7 mouse cellular contexts compared by ENCODE assay signal in genomic region chr14:121379116-121379826, GRCm38 (mm10). TPM values are rescaled to one million over a fixed set of nuclear protein-coding genes. Genes with fewer than 3 reads are reported as not detected.
DNase-seq lines count a peak whose midpoint lies in the region; ATAC-seq lines count a peak whose summit lies in the region.

No protein-coding gene starts in this region.

- no peaks in the 10 kb centered on the region for H3K36me3 ChIP-seq in embryonic facial prominence, embryonic 11.5 days (replicated peaks; ENCODE audit: control insufficient read depth, insufficient read depth, low read depth, low read length)
- H3K36me3 ChIP-seq in limb, embryonic 11.5 days (ENCODE audit: control insufficient read depth, insufficient read depth, low read length), result no peaks in the 10 kb centered on the region
- H3K36me3 ChIP-seq in midbrain, embryonic 12.5 days, result no peaks in the 10 kb centered on the region

- DNase-seq in adrenal gland, adult 8-10 months, result peak; percentile 67
- peak; percentile 87 for DNase-seq in embryonic facial prominence, embryonic 11.5 days (ENCODE audit: low spot score)
- peak; percentile 87 to 91 for DNase-seq in heart, adult 18-20 months
- DNase-seq in kidney, adult 18-20 months, result peak; percentile 85
- DNase-seq in limb, embryonic 11.5 days (ENCODE audit: low spot score), result peak; percentile 82
- peak; percentile 57 for DNase-seq in skeletal muscle tissue, adult 2 months (ENCODE audit: low read depth, low spot score)

- peak overlapping the region; percentile 78 for H3K4me2 ChIP-seq in embryonic facial prominence, embryonic 11.5 days (ENCODE audit: low read depth, low read length)
- peak overlapping the region; percentile 76 for H3K4me2 ChIP-seq in limb, embryonic 11.5 days (ENCODE audit: low read depth, severe bottlenecking)
- H3K4me2 ChIP-seq in midbrain, embryonic 12.5 days (replicated peaks), result peak overlapping the region; percentile 94

- WGBS in embryonic facial prominence, embryonic 11.5 days, result under 1% methylated on average over 33 of the region's 79 CpGs
- under 1% methylated on average over 52 of the region's 79 CpGs for WGBS in limb, embryonic 11.5 days
- 1% methylated on average over 49 of the region's 79 CpGs for WGBS in midbrain, embryonic 12.5 days

- no peaks in the 10 kb centered on the region for H3K27me3 ChIP-seq in embryonic facial prominence, embryonic 11.5 days (ENCODE audit: control insufficient read depth, insufficient read depth, low read length)
- no peaks in the 10 kb centered on the region for H3K27me3 ChIP-seq in limb, embryonic 11.5 days (ENCODE audit: control insufficient read depth, insufficient read depth, low read length)
- no peaks in the 10 kb centered on the region for H3K27me3 ChIP-seq in midbrain, embryonic 12.5 days

- H3K27ac ChIP-seq in embryonic facial prominence, embryonic 11.5 days (replicated peaks; ENCODE audit: low read depth, low read length), result peak overlapping the region; percentile 80
- H3K27ac ChIP-seq in limb, embryonic 11.5 days (replicated peaks; ENCODE audit: low read depth, low read length), result peak overlapping the region; percentile 89
- H3K27ac ChIP-seq in midbrain, embryonic 12.5 days (replicated peaks), result peak overlapping the region; percentile 86

- H3K4me3 ChIP-seq in embryonic facial prominence, embryonic 11.5 days (ENCODE audit: low read depth, low read length), result peak overlapping the region; percentile 97
- peak overlapping the region; percentile 94 for H3K4me3 ChIP-seq in limb, embryonic 11.5 days (ENCODE audit: low read depth, low read length)
- H3K4me3 ChIP-seq in midbrain, embryonic 12.5 days, result peak overlapping the region; percentile 96

- peak overlapping the region; percentile 95 for H3K9ac ChIP-seq in embryonic facial prominence, embryonic 11.5 days (replicated peaks; ENCODE audit: low read length)
- peak overlapping the region; percentile 93 for H3K9ac ChIP-seq in limb, embryonic 11.5 days (ENCODE audit: low read length)
- H3K9ac ChIP-seq in midbrain, embryonic 12.5 days (replicated peaks), result peak overlapping the region; percentile 93

- no peaks in the 10 kb centered on the region for H3K9me3 ChIP-seq in embryonic facial prominence, embryonic 11.5 days (replicated peaks; ENCODE audit: control insufficient read depth, low read length)
- no peaks in the 10 kb centered on the region for H3K9me3 ChIP-seq in limb, embryonic 11.5 days (ENCODE audit: control insufficient read depth, low read length)
- H3K9me3 ChIP-seq in midbrain, embryonic 12.5 days, result no peaks in the 10 kb centered on the region

- no peaks in the 10 kb centered on the region for H3K4me1 ChIP-seq in embryonic facial prominence, embryonic 11.5 days (ENCODE audit: control insufficient read depth, insufficient read depth, low read length)
- H3K4me1 ChIP-seq in limb, embryonic 11.5 days (ENCODE audit: control insufficient read depth, insufficient read depth, low read length), result peaks cover 4% of the 10 kb centered on the region
- peaks cover 29% of the 10 kb centered on the region for H3K4me1 ChIP-seq in midbrain, embryonic 12.5 days

- ATAC-seq in embryonic facial prominence, embryonic 11.5 days (replicated peaks; ENCODE audit: insufficient number of reproducible peaks, low FRiP score, low TSS enrichment, low read depth), result peak; percentile 90
- ATAC-seq in limb, embryonic 11.5 days (ENCODE audit: insufficient number of reproducible peaks, low FRiP score, low TSS enrichment, low read depth), result peak; percentile 90
- peak; percentile 91 for ATAC-seq in midbrain, embryonic 12.5 days (ENCODE audit: low FRiP score, low read depth)

RNA-seq across cellular contexts. Expression of gene Stk24, which starts 0.5 kb away (rescaled TPM):
- total RNA-seq in adrenal gland, adult 8-10 months (2022), result 100 to 1,000 TPM; 100 to 130 (median 118) TPM
- 47.9 and 48.7 TPM in 2 replicates for polyA plus RNA-seq in embryonic facial prominence, embryonic 11.5 days (2014; fragmentation: Nextera tagmentation; extraction: Ambion mirVana)
- 10 to 100 TPM; 71.3 to 77.6 TPM for total RNA-seq in heart, adult 18-20 months (2021)
- 45.3 and 51.5 TPM in 2 replicates for polyA plus RNA-seq in limb, embryonic 11.5 days (2014; fragmentation: Nextera tagmentation; extraction: Ambion mirVana)
- 41.1 and 43.3 TPM in 2 replicates for polyA plus RNA-seq in midbrain, embryonic 12.5 days (2016; fragmentation: Nextera tagmentation; extraction: Ambion mirVana)

Comparison
In these comparisons a context has a peak if more than half of its experiments do, and no peak if none do; other contexts are left out.
1. Peak in every context shown above with its lines: DNase-seq, ATAC-seq, H3K4me3 ChIP-seq and H3K27ac ChIP-seq.